Mouse (Mus musculus) thymus, adult 2 months (tissue): ENCODE results near the gene Idh2.

Experiments used
- CTCF ChIP-seq: fragments of 200-500 bp; IDR thresholded peaks from 2 replicates; pipeline ENCODE4 v1.5.1; 2012; ENCODE audit warnings: mild to moderate bottlenecking, control low read depth, low read length, moderate library complexity, borderline replicate concordance; ENCODE audit not compliant: control insufficient read depth, poor library complexity, insufficient read depth; ENCODE audit errors: extremely low read depth
- POLR2A ChIP-seq: fragments of 200-500 bp; IDR thresholded peaks from 2 replicates; pipeline ENCODE4 v1.6.1; 2012; ENCODE audit warnings: mild to moderate bottlenecking, low read length, control low read depth, moderate library complexity; ENCODE audit not compliant: control insufficient read depth, poor library complexity, insufficient read depth; ENCODE audit errors: extremely low read depth

DNA sequence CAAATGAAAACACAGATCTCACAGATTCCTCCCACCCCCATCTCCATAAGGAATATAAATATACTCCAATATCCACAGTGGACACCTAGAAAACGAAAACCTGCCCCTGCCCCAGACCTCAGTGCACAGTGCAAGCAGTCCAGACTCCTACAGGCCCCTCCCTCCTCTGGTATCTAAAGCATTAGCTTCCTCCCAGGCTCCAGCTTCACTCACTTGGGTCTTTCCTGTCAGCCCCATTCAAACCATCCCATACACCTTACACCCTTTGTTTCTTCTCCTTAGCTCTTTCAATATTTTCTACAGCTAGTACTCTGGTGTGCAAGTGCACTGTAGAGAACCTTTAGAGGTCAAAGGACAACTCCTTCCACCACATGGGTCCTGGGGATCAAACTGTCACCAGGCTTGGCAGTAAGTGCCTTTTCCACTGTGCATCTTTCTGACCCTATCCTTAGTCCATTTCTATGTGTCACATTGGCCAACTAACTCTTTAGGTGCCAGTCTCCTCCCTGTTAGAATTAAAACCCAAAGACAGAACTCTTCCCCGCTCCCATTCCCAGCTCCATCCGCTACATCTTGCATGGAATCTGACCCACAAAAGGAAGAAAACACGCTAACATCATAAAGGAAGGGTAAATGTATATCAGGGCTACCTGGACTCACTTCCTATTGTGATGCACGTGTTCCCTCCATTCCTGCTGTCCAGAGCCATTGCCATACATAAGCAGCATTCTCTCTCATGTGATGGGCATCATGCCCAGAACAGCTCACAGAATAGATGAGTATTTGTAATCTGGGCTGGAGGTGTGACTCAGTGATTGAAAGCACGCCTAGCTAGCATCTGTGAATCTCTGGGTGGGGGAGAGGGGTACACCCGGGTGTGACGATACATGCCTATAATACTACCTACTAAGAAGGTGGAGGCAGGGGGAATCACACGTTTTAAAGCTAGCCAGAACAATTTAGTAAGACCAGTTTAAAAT lies 3.8 kb downstream of the Idh2 start:
- TF ChIP-seq POLR2A (no peak), CTCF (no peak)
